Mouse (Mus musculus): ENCODE measurements at regions not wholly inside any gene's neighbourhood (a gene's known extent, or its start where the extent isn't known, plus 50 kb on each side); places are given as distances from the start of the nearest gene placed in this dataset.
A peak's percentile ranks its signal among the peaks of the same experiment; 100 is the strongest.

DNA sequence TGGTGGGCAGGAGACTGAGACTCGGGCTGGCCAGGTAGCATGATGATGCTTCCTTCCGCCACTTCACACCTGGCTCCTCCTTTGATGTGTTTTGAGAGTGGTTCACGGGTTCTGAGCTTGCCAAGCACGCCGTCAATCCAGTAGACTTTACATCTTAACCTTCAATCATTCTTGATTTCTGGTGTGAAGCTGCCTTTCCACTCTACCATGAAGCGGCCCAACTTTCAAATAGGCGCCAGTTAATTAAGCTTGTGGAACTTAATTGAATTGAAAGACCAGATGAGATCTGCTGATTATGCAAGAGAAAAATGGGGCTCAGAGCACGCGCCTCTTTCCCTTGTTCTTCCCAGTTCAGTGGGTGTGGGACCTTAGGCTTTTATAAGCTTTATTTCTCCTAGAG is 247.1 kb upstream of the Slc24a5 start:
- no peak for ATAC-seq

DNA sequence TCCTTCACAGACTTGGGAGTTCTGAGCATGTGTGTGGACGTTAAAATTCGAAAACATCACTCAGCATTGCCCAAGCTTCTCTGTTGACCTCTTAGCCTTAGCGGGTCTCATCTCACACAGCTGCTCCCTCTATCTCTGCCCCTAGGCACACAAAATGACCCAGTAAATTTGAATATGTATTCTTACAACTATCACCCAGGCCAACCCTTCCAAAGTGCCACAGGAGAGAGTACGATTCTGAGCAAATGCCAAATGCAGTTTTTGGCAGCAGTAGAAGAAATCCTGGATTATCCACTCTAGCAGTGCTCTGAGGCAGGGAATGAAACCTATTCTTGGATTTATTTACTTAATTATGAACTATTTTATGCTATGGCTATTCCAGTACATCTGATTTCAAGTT is 246.6 kb upstream of the Slc24a5 start:
- TF ChIP-seq EP300 (IDR thresholded peaks at IDR 0.05; ENCODE audit: low read depth) (no peak), CTCF (IDR thresholded peaks at IDR 0.05; ENCODE audit: low read depth) (no peak)
- Histone ChIP-seq H3K4me1 (ENCODE audit: insufficient read depth) (no peaks in the 10 kb centered on the region), H3K4me3 (ENCODE audit: low read depth, low read length) (no peak overlapping the region), H3K9ac (replicated peaks) (no peak overlapping the region), H3K27ac (ENCODE audit: low read depth) (no peak overlapping the region), H3K4me2 (ENCODE audit: low read depth, low read length) (no peak overlapping the region), H3K36me3 (replicated peaks; ENCODE audit: insufficient read depth, low read length) (no peaks in the 10 kb centered on the region), H3K9me3 (ENCODE audit: low read length) (no peaks in the 10 kb centered on the region), H3K27me3 (ENCODE audit: insufficient read depth, low read length) (no peaks in the 10 kb centered on the region)
- WGBS (ENCODE audit: insufficient replicate concordance) = 72% methylated on average over 4 of the region's 4 CpGs
- no peak for ATAC-seq
- no peak for DNase-seq

More for the DNA sequence above, 247.1 kb upstream of the Slc24a5 start:
- H3K4me2 ChIP-seq (ENCODE audit: low read depth, low read length) = no peak overlapping the region
- TF ChIP-seq CTCF (IDR thresholded peaks at IDR 0.05; ENCODE audit: low read depth) = no peak
- no peak for TF ChIP-seq EP300 (IDR thresholded peaks at IDR 0.05; ENCODE audit: low read depth)
- no peak for DNase-seq
- no peaks in the 10 kb centered on the region for H3K36me3 ChIP-seq (replicated peaks; ENCODE audit: insufficient read depth, low read length)
- no peak overlapping the region for H3K27ac ChIP-seq (ENCODE audit: low read depth)
- H3K4me1 ChIP-seq (ENCODE audit: insufficient read depth) = no peaks in the 10 kb centered on the region
- H3K9me3 ChIP-seq (ENCODE audit: low read length) = no peaks in the 10 kb centered on the region
- 84% methylated on average over 9 of the region's 9 CpGs for WGBS (ENCODE audit: insufficient replicate concordance)
- H3K9ac ChIP-seq (replicated peaks) = no peak overlapping the region
- H3K4me3 ChIP-seq (ENCODE audit: low read depth, low read length) = no peak overlapping the region
- no peaks in the 10 kb centered on the region for H3K27me3 ChIP-seq (ENCODE audit: insufficient read depth, low read length)

DNA sequence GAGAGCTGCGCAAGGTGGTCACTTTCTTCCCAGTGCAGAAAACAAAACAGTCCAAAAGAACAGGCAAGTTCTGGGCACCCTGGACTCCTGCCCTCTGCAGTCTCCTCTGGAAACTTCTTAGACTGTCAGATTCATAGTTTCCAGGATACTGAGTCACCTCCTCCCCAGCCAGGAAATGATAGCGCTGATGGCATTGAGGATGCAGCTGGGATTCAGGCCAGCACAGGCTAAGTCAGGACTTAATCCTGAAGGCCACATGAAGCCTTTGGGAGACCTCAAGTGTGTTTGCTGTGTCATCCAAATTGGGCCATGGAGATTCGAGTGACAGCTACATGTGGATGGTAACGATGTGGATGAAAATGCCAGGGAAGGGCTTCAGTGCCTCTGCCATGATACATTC is 219.1 kb upstream of the Slc24a5 start:
- Histone ChIP-seq H3K4me3 (ENCODE audit: low read depth, low read length) (no peak overlapping the region), H3K36me3 (replicated peaks; ENCODE audit: insufficient read depth, low read length) (no peaks in the 10 kb centered on the region), H3K9me3 (ENCODE audit: low read length) (no peaks in the 10 kb centered on the region), H3K4me2 (ENCODE audit: low read depth, low read length) (no peak overlapping the region), H3K4me1 (ENCODE audit: insufficient read depth) (no peaks in the 10 kb centered on the region), H3K27ac (ENCODE audit: low read depth) (0 out of 2 replicates have a peak overlapping the region, but pooled peaks have one; percentile 34), H3K9ac (replicated peaks) (no peak overlapping the region), H3K27me3 (ENCODE audit: insufficient read depth, low read length) (no peaks in the 10 kb centered on the region)
- 70% methylated on average over 4 of the region's 4 CpGs for WGBS (ENCODE audit: insufficient replicate concordance)
- ATAC-seq (peak; percentile 61), DNase-seq (no peak)
- TF ChIP-seq EP300 (IDR thresholded peaks at IDR 0.05; ENCODE audit: low read depth) (no peak), CTCF (IDR thresholded peaks at IDR 0.05; ENCODE audit: low read depth) (no peak)

DNA sequence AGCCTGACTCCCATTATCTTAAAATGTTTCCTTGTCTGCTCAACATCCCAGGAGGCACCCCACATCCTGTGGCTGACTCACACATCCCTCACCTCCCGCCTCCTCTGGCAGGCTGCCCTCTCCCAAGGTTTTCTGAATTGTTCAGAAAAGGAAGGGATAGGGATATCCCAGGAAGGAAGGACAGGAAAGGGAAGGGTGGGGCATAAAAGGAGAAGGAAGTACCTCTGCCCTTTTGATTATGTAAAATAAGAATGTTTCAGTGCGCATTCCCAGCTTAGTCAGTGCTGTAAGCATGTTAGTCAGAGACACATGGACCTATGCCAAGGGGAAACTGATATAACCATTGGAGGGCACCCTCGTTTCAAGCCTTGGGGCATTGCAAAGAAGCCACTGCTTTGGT is 209.4 kb upstream of the Slc24a5 start:
- 42% methylated on average over 3 of the region's 3 CpGs for WGBS (ENCODE audit: insufficient replicate concordance)
- Histone ChIP-seq H3K27me3 (ENCODE audit: insufficient read depth, low read length) (no peaks in the 10 kb centered on the region), H3K9me3 (ENCODE audit: low read length) (no peaks in the 10 kb centered on the region), H3K9ac (replicated peaks) (no peak overlapping the region), H3K4me2 (ENCODE audit: low read depth, low read length) (no peak overlapping the region), H3K36me3 (replicated peaks; ENCODE audit: insufficient read depth, low read length) (no peaks in the 10 kb centered on the region), H3K4me3 (ENCODE audit: low read depth, low read length) (no peak overlapping the region), H3K4me1 (ENCODE audit: insufficient read depth) (no peaks in the 10 kb centered on the region), H3K27ac (ENCODE audit: low read depth) (no peak overlapping the region)
- ATAC-seq (peak; percentile 61), DNase-seq (peak; percentile 51)
- peak; percentile 70; the same call in 1 of the 2 replicates for TF ChIP-seq EP300 (IDR thresholded peaks at IDR 0.05; ENCODE audit: low read depth)
- 0 out of 2 replicates have a peak, but pooled peaks have one; percentile 33 for TF ChIP-seq CTCF (IDR thresholded peaks at IDR 0.05; ENCODE audit: low read depth)

DNA sequence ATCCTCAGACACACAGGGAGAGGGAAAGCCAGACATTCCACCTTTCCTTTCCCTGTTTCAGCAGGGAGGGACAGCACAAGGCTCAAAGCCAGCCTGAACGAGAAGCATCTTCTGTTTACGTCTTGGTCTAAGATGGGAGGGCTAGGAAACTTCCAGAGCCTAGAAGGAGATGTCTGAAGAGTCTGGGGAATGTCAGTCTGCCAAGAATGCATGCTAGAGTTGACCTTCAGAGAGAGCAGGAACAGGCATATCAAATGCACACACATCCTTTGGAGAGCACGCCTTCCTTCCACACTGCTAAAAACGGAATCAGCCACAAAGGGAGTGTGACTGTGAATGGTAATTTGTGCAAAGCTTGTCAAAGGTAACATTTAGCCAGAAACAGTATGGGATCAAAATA is 179.7 kb upstream of the Slc24a5 start:
- ATAC-seq = no peak
- no peak for TF ChIP-seq CTCF (IDR thresholded peaks at IDR 0.05; ENCODE audit: low read depth)
- TF ChIP-seq EP300 (IDR thresholded peaks at IDR 0.05; ENCODE audit: low read depth) = no peak
- no peak overlapping the region for H3K4me2 ChIP-seq (ENCODE audit: low read depth, low read length)
- no peak for DNase-seq
- H3K4me3 ChIP-seq (ENCODE audit: low read depth, low read length) = no peak overlapping the region
- 36% methylated on average over 4 of the region's 4 CpGs for WGBS (ENCODE audit: insufficient replicate concordance)
- no peaks in the 10 kb centered on the region for H3K27me3 ChIP-seq (ENCODE audit: insufficient read depth, low read length)
- H3K27ac ChIP-seq (ENCODE audit: low read depth) = no peak overlapping the region
- no peaks in the 10 kb centered on the region for H3K9me3 ChIP-seq (ENCODE audit: low read length)
- H3K9ac ChIP-seq (replicated peaks) = no peak overlapping the region
- no peaks in the 10 kb centered on the region for H3K4me1 ChIP-seq (ENCODE audit: insufficient read depth)
- H3K36me3 ChIP-seq (replicated peaks; ENCODE audit: insufficient read depth, low read length) = no peaks in the 10 kb centered on the region

DNA sequence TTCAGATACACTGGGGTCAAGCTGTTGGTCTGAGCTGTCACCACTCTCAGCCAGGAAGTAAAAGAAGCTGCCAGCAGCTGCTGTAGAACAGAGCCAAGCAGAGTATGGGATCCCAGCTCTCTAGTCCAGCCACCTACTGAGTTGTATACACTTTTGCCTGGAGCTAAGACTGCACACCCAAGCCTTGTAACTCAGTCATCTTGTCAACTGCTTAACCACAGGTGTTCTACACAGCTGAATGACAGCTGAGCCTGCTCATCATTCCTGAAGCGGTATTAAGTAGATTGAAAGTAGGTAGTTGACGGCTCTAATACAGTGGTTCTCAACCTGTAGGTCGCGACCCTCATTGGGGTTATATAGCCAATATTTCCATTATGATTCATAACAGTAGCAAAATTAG is 172.9 kb upstream of the Slc24a5 start:
- ATAC-seq = no peak
- no peak for TF ChIP-seq CTCF (IDR thresholded peaks at IDR 0.05; ENCODE audit: low read depth)
- no peak for TF ChIP-seq EP300 (IDR thresholded peaks at IDR 0.05; ENCODE audit: low read depth)
- 89% methylated on average over 4 of the region's 4 CpGs for WGBS (ENCODE audit: insufficient replicate concordance)

DNA sequence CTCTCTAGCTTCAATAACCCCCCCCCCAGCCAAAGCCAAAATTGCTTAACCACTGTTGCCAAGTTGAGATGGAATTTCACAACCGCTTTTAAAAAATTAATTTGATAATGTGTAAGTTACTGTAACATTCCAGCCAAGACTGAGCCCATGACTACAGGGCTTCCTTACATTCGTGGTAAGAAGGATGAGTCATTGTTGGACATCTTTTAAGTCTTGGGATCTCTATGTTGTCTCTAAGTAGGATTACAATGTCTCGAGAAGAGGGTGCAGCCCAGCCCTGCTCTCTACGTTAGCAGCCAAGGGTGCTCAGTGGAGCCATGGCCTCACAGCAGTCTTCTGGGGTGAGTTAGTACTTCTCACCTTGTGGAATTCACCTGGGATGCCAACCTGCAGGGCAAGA is 164.4 kb upstream of the Slc24a5 start:
- H3K4me2 ChIP-seq (ENCODE audit: low read depth, low read length) = no peak overlapping the region
- no peak for DNase-seq
- TF ChIP-seq CTCF (IDR thresholded peaks at IDR 0.05; ENCODE audit: low read depth) (no peak), EP300 (IDR thresholded peaks at IDR 0.05; ENCODE audit: low read depth) (no peak)
- H3K27ac ChIP-seq (ENCODE audit: low read depth) = no peak overlapping the region
- H3K9me3 ChIP-seq (ENCODE audit: low read length) = no peaks in the 10 kb centered on the region
- H3K27me3 ChIP-seq (ENCODE audit: insufficient read depth, low read length) = no peaks in the 10 kb centered on the region
- 70% methylated on average over 4 of the region's 4 CpGs for WGBS (ENCODE audit: insufficient replicate concordance)
- H3K36me3 ChIP-seq (replicated peaks; ENCODE audit: insufficient read depth, low read length) = no peaks in the 10 kb centered on the region
- ATAC-seq = no peak
- no peak overlapping the region for H3K9ac ChIP-seq (replicated peaks)
- no peaks in the 10 kb centered on the region for H3K4me1 ChIP-seq (ENCODE audit: insufficient read depth)
- no peak overlapping the region for H3K4me3 ChIP-seq (ENCODE audit: low read depth, low read length)

More for the DNA sequence above, 172.9 kb upstream of the Slc24a5 start:
- Histone ChIP-seq H3K27me3 (ENCODE audit: insufficient read depth, low read length) (no peaks in the 10 kb centered on the region), H3K4me3 (ENCODE audit: low read depth, low read length) (no peak overlapping the region), H3K4me2 (ENCODE audit: low read depth, low read length) (no peak overlapping the region), H3K4me1 (ENCODE audit: insufficient read depth) (no peaks in the 10 kb centered on the region), H3K36me3 (replicated peaks; ENCODE audit: insufficient read depth, low read length) (no peaks in the 10 kb centered on the region), H3K9ac (replicated peaks) (no peak overlapping the region), H3K9me3 (ENCODE audit: low read length) (no peaks in the 10 kb centered on the region), H3K27ac (ENCODE audit: low read depth) (no peak overlapping the region)
- DNase-seq = no peak
